Mouse (Mus musculus) splenic B cell, adult 2 months (primary cell): ENCODE results near the gene Nudt2.

ENCODE experiments used
- DNase-seq: peaks from one replicate; pipeline ENCODE4 v3.0.0-alpha.2; 2011; ENCODE audit warnings: low read depth, low spot score
- H3K27me3 ChIP-seq: 2 replicates; pipeline ENCODE4 v1.6.1; 2012; ENCODE audit warnings: mild to moderate bottlenecking, low read length, moderate library complexity, mixed read lengths; ENCODE audit not compliant: control insufficient read depth, poor library complexity, insufficient read depth, severe bottlenecking
- H3K36me3 ChIP-seq: 2 replicates; pipeline ENCODE4 v1.6.1; 2012; ENCODE audit warnings: mild to moderate bottlenecking, low read length, moderate library complexity, mixed read lengths; ENCODE audit not compliant: control insufficient read depth, poor library complexity, insufficient read depth, severe bottlenecking

The Nudt2 gene

DNA sequence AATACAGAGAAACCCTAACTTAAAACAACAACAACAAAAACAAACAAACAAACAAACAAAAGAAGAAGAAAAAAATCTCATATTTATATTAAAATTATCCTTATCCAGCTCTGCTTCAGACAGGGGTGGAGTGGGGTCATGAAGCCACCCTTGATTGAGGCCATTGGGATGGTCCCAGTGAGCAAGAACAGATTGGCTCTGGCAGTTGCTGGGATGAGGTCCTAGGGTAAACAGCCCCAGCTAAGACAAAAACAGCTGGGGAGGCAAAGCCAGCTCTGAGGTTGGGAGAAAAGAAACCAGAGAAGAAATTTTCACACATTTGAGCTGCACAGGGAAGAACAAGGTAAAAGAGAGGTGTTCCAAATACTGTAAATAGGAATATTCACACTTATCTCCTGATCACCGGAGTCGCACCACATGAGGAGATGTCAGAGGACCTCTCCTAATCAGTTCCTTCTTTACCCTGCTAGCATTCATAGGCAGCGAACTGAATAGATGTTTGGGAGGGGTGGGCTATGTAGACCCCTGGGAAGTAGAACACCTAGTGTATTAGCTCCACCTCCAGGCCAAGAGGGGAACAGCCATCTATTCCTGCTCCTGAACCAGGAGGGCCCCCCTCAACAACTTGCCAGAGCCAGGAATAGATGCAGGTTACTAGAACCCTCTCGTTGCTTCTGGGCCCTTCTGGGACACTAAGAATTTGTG, 14.0 kb downstream of the Nudt2 start:
- no peaks in the 10 kb centered on the region for H3K36me3 ChIP-seq
- H3K27me3 ChIP-seq: no peaks in the 10 kb centered on the region
- DNase-seq: no peak

DNA sequence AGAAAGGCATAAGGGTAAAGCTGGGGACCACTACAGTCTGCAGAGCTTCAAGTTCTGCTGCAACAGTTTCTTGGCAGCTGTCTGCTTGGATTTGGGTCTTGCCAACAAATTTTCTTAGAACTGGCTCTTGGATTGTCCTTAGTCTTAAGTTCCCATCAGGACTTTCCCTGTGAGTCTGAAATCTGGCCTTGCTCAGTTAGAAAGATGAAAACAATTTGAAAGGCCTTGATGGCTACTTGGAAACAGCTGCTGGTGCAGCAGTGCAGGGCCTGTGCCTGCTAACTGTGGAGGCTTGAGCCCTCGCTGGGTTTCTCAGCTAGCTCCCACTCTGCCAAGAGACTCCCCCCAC, 14.5 kb downstream of the Nudt2 start:
- Histone ChIP-seq H3K27me3 (no peaks in the 10 kb centered on the region), H3K36me3 (no peaks in the 10 kb centered on the region)
- no peak for DNase-seq

DNA sequence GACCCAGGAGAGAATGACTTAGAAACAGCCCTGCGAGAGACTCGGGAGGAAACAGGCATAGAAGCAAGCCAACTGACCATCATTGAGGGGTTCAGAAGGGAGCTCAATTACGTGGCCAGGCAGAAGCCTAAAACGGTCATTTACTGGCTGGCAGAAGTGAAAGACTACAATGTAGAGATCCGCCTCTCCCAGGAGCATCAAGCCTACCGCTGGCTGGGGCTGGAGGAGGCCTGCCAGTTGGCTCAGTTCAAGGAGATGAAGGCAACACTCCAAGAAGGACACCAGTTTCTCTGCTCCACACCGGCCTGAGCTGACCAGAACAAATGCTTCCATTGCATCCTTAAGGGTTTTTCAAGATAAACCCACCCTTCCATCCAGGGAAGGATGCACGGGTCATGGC, 15.3 kb downstream of the Nudt2 start:
- Histone ChIP-seq H3K36me3 (no peaks in the 10 kb centered on the region), H3K27me3 (no peaks in the 10 kb centered on the region)
- no peak for DNase-seq

DNA sequence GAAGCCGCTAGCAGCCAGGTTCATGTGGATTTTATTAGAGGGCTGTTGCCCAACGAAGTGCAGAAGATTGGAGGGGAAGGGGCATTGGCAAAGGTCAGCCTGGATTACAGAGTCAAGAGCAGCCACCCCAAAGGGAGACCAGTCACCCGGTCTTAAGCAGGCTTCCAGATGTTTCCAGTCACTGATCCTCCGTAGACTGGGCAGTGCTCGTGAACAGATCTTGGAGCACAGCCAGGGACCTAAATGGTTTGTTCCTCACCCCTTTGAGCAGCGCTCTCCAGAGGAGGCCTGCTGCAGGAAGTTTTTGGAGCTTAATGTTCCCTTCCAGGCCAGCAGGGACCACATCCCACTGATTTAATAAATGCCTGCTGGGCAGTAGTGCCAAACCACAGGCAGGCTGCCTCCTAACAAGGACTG, 16.7 kb downstream of the Nudt2 start:
- Histone ChIP-seq H3K27me3 (no peaks in the 10 kb centered on the region), H3K36me3 (no peaks in the 10 kb centered on the region)
- DNase-seq: no peak

DNA sequence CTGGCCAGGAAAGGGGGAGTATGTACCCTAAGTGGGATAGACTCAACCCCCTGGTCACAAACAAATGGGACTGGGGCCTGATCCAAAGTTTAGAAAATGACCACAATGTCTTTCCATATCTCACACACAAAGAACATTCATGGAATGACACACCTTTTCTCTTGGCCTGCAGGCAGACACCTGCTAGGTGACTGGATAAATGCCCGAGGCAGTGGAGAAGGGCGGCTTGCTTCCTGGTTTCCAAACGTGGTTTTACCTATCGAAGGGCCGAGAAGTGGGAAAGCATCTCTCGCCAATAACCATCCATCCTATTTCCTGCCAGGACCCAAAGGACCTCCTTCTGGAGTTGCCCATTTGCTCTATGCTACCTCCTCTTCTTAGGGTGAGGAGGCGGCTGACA, 28.0 kb downstream of the Nudt2 start:
- no peak for DNase-seq
- Histone ChIP-seq H3K27me3 (no peaks in the 10 kb centered on the region; the same call in 1 of the 2 replicates), H3K36me3 (no peaks in the 10 kb centered on the region)

DNA sequence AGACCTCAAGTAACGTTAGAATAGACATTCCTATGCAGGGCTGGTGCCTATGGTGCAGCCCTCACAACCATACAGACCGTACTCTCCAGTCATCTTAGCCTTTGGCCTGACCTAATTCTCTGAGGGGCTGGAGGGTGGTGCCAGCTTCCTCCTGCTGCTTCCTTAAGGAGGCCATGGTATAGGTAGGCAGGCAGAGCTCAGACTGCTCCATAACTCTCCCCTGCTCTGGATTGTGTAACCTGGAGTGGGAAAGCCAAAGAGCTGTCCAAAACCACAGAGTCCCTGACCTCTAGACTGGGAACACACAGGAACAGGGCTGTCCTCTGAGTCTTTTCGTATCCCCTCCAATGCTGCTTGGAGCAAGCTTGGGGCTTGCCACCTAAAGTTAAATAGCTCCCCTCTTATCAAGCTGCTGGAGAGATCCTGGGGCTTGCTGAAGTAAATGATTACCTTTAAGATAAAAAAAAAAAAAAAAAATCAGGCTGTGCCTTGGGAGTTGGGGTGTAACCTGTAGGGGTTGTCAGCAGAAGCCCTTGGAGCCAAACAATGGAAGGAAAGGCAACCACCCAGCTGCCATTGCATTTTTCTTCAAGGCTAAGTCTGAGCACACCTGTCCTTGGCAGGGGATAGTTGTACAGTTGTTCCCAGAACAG, 28.6 kb downstream of the Nudt2 start:
- H3K36me3 ChIP-seq: no peaks in the 10 kb centered on the region
- no peak for DNase-seq
- H3K27me3 ChIP-seq: no peaks in the 10 kb centered on the region; the same call in 1 of the 2 replicates

DNA sequence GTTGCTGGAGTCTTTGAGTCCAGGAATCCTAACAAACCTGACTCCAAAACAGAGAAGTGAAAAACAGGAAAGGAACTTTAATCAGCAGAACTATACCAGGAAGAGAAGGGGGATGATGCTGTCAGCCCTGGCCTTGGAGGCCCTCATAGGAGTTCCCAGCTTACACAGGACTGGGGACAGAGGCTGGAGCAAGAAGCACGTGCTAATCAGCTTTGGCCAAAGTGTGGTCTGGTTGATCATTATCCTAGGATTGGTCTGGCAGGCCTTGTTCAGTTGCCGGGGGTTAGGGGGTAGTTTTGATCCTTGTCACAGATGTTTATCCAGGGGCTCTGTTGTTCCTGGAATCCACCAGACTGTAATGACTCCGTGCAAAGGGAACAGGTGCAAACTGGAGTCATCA, 29.4 kb downstream of the Nudt2 start:
- DNase-seq: no peak
- H3K27me3 ChIP-seq: no peaks in the 10 kb centered on the region; the same call in 1 of the 2 replicates
- no peaks in the 10 kb centered on the region for H3K36me3 ChIP-seq

DNA sequence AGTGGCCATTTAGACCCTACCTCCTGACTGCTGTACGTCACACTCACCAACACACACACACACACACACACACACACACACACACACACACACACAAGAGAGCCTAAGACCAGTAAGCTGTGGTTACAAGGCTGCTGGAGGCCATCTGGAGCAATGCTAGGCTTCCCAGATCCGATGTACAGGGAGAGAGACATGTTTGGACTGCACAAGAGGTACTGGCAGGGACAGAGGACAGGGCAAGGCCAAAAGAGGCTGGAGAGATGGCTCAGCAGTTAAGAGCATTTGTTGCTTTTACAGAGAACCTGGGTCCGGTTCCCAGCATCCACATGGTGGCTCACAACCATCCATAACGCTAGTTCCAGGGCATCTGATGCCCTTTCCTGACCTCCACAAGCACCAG, 30.1 kb downstream of the Nudt2 start:
- Histone ChIP-seq H3K27me3 (no peaks in the 10 kb centered on the region; the same call in 1 of the 2 replicates), H3K36me3 (no peaks in the 10 kb centered on the region)
- DNase-seq: no peak

DNA sequence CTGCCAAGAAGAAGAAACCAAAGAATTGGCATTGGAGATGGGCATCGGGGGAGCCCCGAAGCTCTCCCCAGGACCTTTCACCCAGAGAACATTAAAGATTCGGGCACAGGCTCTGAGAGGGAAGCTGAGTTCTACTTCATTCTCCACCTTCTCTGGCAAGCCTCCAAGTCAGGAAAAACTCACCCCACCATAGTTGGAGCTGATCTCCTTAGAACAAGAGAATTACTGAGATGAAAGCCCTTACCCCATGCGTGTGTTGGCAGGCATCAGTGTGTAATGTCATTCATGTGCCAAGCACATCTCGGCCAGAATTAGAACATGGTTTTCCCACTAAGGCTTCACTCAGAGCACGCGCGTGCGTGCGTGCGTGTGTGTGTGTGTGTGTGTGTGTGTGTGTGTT, 30.9 kb downstream of the Nudt2 start:
- no peak for DNase-seq
- H3K27me3 ChIP-seq: no peaks in the 10 kb centered on the region; the same call in 1 of the 2 replicates
- no peaks in the 10 kb centered on the region for H3K36me3 ChIP-seq

DNA sequence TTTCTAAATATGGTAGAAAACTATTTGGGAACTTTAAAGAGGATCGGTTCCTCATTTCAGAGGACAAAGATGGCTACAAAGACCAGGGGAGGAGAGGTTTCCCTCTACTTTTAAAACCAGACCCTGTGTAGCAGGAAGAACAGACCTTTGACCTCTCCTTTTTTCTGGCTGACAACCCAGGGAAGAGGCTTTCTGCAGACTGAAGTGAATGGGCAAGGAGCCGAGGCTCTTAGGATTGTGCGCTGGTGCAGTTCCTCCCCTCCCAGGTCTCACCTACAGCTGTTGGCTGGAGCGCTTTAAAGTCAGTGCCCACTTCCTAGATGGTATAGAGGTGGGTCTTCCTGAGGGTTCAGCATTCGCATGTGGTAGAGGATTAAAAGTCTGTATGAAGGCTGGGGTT, 32.1 kb downstream of the Nudt2 start:
- DNase-seq: no peak
- H3K27me3 ChIP-seq: no peaks in the 10 kb centered on the region; the same call in 1 of the 2 replicates
- H3K36me3 ChIP-seq: no peaks in the 10 kb centered on the region

DNA sequence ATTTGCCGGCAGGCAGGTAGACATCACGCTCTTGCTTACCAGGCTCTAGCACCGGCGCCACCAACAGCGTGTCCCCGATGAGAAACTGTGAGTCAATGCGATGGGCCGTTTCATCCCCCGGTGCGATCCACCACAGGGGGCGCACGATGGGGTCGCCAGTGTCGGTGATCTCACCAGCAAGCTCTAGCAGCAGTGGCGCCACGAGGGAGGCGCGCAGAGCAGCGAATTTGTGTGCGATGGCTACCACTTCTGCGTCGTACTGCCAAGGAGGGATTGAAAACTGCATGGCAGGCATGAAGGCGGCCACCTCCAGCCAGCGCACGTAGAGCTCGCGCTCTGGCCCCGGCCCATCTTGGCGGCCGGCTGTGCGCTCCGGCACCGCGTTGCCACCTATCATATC, 32.6 kb downstream of the Nudt2 start:
- H3K36me3 ChIP-seq: no peaks in the 10 kb centered on the region
- H3K27me3 ChIP-seq: no peaks in the 10 kb centered on the region; the same call in 1 of the 2 replicates
- DNase-seq: peak; percentile 30

DNA sequence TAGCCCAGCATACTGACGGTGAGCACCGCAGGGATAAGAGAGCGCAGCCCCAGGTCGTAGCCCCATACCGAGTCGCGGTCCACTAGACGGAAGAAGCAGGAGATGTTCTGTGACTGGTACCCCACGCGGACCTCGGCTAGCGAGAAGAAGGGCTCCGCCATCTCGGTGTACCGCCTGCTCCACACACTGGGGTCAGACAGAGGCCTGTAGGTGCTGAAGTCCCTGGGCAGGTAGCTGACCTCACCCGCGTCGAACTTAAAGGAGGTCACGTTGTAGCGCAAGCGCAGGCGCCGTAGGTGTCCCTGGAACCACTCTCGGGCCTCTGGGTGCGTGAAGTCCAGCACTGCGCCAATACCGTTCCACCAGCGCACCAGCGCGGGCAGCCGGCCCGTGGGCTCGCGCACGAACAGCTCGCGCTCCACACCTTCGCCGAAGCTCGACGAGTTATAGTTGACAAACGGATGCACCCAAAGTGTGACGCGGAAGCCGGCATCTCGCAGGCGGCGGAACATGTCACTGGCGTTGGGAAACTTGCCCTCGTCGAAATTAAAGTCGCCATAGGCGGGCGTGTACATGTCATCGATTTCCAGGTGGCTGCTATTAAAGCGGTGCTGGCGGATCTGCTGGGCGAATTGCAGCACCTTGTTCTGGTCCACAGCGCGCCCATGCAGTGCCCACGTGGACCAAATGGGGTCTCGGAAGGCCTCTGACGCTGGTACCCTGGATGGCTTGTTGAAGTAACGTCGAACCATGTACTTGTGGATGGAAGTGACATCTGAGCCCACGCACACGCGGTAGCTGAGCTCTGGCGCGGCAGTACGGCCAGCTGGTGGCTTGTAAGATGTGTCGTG, 33.3 kb downstream of the Nudt2 start:
- H3K27me3 ChIP-seq: no peaks in the 10 kb centered on the region; the same call in 1 of the 2 replicates
- no peaks in the 10 kb centered on the region for H3K36me3 ChIP-seq
- no peak for DNase-seq

DNA sequence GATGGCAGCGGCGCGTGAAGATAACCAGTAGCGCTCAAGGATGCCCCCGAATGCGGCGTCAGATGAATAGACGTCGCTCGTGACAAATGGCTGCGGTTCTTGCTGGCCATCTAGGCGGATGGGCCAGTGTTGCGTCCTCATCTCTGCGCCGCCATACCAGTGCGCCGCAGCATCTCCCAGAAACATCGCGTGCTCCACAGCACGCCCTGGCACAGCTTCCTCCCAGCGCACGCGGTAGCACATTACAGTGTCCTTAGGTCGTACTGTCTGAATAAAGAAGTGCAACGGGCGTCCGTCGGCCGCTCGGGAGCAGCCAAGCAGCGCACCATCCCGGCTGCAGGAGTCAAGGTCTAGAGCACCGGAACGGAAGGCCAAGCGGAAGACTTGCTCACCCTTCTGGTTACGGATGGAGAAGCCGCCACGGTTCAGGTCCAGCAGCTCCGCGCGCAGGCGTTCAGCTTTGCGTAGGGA, 34.0 kb downstream of the Nudt2 start:
- H3K27me3 ChIP-seq: no peaks in the 10 kb centered on the region; the same call in 1 of the 2 replicates
- H3K36me3 ChIP-seq: no peaks in the 10 kb centered on the region
- peak; percentile 15 for DNase-seq

DNA sequence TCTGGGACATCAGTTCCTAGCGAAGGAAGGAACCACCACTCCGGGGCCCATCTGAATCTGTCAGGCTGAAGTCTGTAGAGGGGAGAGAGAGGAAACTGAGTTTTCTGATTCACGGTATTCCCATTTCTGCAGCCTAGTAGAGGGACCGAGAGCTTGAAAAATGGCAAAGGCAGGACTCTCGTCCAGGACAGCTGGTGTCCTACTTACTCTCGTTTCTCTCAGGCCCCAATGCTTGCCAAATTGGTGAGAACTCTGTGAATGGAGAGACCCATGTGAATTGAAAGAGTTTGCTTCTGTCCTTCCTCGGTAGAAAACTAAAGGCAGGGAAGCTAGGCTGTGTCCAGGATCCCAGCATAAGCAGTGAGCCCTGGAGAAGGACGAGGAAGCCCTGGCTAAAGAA, 34.7 kb downstream of the Nudt2 start:
- Histone ChIP-seq H3K36me3 (no peaks in the 10 kb centered on the region), H3K27me3 (no peaks in the 10 kb centered on the region; the same call in 1 of the 2 replicates)
- no peak for DNase-seq

DNA sequence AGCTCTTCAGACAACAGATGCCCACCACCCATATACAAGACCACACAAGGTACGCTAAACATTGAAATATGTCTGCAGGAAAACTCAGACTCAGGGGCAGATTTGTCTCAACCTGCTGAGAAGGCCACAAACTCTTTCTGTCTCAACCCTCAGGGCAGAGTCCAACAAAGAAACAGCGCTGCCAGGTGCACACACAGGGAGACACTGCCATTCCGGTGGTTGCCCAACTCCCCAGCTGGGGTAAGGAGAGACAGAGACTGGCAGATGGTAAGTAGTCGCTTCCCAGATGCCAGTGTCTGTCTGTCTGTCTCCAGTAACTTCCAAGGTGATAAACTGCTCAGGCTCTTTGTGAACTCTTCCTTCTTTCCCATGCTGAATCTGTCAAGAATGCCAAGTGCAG, 35.8 kb downstream of the Nudt2 start:
- no peak for DNase-seq
- Histone ChIP-seq H3K27me3 (no peaks in the 10 kb centered on the region; the same call in 1 of the 2 replicates), H3K36me3 (no peaks in the 10 kb centered on the region)
